Mouse (Mus musculus) G1E-ER4 (cell line): Measurements from ENCODE around the gene Hoxc9. TPM values are rescaled to one million over a fixed set of nuclear protein-coding genes. Genes with fewer than 3 reads are reported as not detected.

Experiments
- GATA1 ChIP-seq: IDR thresholded peaks from one replicate; pipeline ENCODE4 v1.8.0; 2012; ENCODE audit warnings: low read length, inconsistent platforms
- polyA plus RNA-seq: library from polyadenylated mRNA; stranded (reverse); fragments of >175 nt; gene quantifications from 2 replicates; pipeline ENCODE4 v1.2.3, GENCODE M21; 2012

The Hoxc9 gene
- polyA plus RNA-seq, 1 experiment, result 8.3 TPM

DNA sequence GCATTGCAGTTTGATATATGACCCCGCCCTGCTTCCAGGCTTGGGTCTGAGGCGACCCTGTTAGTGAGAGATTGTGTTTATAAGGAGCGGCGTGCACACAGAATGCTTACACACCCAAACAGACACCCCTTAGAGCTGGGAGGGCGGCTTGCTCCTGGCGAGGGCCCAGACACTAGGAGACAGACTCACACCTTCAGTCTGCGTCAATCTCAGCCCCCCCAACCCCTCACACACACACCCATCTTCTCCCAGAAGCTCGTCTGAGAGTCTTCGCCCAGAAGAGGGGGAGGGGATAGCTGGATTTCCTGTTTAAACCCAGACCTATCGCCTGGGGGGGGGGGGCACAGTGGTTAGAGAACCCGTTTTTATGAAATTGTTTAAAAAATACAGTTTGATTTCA, 23.7 kb downstream of the Hoxc9 start:
- TF ChIP-seq GATA1, result no peak

DNA sequence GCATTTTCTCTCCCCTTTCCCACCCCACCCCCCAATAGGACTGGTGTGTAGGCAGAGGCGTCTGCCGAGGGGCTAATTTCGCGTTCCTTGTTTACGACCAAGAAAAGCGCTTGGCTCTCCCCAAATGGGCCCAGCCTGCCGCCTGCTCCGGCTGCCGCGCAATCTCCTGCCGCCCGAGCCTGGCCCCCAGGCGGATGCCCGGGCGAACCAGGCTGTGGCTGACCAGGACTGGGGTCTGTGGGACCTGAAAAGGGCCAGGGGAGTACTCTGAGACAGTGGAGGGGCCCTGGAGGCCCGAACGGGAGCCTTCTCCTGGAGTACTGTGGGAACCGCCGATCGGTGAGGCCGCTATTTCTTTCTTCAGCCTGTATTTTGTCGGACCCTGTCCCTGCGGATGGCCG, 24.3 kb downstream of the Hoxc9 start:
- no peak for TF ChIP-seq GATA1

DNA sequence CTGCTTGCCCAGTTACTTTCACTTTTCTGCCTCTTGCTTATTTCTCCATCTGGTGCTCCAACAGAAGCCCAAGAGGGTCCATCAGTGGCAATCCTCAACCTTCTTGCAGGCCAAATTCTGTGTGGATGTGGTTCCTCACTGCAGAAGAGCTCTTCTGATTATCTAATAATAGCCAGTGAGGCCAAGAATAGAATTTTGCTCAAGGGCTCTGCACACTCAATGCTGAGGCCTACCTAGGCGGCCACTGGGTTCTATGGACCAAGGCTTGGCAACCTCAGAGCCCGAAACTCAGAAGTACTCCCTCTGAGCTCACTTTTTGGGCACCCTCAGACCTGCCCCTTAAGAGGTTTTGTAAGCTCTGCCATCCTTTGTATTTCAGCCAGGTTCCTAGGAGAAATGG, 25.1 kb downstream of the Hoxc9 start:
- no peak for TF ChIP-seq GATA1

DNA sequence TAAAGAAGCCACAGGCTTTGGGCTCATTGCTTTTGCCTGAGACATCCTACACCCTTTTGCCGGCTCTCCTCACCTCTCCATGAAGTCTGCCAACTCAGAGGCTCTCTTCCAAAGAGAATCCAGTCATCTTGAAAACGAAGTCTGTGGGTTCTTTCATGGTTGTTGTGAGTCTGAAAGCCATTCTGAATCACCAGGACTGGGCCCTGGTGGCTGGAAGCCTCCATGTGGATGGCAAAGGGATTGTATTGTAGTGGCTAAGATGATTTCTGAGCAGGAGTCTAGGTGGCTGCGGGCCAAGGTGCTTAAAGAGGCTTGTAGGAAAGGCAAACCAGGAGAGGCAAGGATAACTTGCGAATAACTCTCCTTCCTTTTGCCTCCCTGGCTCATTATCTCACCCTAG, 25.9 kb downstream of the Hoxc9 start:
- TF ChIP-seq GATA1, result no peak

DNA sequence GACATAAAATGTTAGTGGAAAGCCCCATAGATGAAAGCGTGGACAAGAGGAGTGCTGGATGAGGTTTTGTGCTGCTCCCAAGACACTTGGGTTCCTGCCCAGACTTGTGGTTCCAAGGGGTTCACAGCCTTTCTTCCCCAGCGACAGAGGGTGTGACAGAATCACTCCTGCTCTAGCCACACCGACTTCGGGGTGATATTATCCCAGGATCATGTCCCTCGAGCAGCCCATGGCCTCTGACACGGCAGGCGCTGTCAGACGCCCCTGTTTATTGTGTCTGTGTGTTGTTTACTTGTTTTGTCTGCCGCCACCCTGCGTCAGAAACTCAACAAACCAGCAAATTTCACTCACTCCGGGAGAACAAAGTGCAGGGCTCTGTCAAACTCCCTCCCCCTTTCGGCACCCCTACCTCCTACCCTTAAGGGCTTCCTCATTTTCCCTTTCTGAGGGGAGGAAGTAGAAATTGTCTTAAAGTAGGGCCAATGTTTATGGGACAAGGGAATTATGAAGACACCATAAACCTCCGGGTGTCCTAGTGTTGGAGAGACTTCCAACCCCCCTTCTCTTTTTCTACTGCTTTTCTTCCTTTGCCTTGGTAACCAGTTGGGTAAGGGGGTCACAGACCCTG, 26.7 kb downstream of the Hoxc9 start:
- TF ChIP-seq GATA1, result no peak

DNA sequence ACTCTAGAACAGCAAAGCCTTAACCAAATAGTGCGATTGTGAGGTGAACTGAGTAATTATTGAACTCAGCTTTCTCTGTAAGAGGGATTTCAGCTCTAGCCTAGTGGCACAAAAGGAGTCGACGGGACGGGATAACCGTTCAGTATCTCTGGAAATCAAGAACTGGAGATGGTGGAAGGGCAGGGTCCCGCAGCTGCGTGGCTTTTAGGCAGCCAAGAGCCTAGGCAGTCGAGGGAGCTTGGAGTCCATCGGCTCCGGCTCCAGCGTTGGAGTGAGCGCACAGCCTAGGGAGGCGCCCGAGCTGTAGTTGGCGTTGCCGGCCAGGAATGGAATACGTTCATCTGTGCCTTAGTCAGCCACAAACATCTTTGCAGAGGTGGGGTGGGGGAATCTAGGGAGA, 29.1 kb downstream of the Hoxc9 start:
- no peak for TF ChIP-seq GATA1

DNA sequence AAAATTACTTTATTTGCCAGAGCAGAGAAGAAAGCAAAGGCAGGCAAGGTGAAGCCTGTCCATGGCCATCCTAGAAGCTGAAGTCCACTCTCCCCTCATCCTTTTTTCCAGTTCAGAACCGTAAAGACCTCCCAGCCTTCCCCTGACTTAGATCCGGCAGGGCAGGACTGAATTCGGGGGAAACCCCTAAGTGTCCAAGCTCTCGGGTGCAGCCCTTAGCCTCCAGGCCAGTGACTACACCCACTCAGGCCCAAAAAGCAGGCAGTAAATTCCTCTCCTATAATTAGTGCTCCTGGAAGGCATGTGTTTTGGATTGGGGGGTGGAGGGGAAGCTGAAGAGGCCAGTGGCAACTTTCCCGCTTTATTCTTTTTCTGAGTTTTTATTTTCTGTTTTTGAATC, 29.6 kb downstream of the Hoxc9 start:
- no peak for TF ChIP-seq GATA1

DNA sequence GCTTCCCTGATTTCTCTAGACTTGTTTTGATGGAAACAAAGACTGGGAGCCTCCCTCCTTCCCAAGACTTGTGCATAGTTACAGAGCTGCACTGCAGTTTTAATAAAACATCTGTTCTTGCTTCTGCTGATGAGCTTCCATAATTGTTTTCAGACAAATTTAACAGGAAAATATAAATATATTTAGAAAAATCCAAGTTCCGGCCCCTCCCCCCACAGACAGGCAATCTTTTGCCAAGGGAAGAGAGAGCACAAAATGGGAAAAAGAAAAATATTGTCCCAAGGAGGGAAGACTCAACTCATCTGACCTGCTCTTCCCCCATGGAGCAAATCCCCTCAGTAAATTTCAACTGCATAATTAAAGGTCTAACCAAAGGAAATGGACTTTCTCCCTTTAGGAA, 30.1 kb downstream of the Hoxc9 start:
- TF ChIP-seq GATA1, result no peak

DNA sequence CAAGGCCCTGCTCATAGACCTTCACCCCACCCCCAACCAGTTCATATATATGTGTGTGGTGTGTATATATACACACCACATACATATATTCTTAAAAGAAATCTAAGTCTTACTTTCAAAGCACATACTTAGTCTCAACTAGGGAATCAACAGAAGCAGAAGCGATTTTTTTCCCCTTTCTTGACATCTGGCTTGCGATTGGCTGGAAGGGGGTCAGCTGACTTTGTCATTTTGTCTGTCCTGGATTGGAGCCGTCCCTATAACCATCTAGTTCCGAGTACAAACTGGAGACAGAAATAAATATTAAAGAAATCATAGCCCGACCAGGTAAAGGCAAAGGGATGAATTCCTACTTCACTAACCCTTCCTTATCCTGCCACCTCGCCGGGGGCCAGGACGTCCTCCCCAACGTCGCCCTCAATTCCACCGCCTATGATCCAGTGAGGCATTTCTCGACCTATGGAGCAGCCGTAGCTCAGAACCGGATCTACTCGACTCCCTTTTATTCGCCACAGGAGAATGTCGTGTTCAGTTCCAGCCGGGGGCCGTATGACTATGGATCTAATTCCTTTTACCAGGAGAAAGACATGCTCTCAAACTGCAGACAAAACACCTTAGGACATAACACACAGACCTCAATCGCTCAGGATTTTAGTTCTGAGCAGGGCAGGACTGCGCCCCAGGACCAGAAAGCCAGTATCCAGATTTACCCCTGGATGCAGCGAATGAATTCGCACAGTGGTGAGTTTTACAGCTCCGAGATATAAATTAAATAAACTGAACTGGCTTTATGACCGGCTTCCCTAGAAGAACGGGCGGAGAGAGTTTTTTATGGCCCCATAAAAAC, 33.2 kb downstream of the Hoxc9 start:
- TF ChIP-seq GATA1, result no peak

DNA sequence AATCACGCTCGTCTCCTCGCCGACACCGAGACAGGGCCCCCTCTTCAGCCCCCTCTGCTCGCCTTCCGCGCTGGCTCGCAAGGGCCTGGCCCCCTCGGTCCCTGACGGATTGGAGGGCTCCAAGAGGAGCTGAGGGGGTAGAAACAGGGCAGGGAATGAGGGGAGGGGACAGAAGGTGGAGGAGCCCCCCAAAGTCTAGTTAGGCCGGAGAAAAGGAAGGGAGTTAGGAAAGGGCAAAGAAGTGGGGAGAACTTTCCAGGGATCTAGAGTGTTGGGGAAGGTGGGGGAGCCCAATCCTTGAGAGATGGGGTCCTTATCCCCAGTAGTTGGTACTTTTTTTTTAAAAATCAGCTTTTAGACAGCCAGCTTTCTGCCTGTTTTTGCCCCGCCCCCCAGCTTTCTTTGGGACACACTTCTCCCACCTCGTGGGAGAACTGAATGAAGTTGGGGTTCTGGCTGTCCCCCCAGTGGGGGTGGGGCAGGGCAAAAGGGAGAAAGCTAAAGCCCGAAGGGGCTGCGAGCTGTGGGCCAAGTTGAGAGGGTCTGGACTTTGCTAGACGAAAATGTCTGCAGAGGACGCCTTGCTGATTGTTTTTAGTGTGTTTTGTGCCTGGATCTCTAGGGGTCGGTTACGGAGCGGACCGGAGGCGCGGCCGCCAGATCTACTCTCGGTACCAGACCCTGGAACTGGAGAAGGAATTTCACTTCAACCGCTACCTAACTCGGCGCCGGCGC, 34.0 kb downstream of the Hoxc9 start:
- no peak for TF ChIP-seq GATA1

DNA sequence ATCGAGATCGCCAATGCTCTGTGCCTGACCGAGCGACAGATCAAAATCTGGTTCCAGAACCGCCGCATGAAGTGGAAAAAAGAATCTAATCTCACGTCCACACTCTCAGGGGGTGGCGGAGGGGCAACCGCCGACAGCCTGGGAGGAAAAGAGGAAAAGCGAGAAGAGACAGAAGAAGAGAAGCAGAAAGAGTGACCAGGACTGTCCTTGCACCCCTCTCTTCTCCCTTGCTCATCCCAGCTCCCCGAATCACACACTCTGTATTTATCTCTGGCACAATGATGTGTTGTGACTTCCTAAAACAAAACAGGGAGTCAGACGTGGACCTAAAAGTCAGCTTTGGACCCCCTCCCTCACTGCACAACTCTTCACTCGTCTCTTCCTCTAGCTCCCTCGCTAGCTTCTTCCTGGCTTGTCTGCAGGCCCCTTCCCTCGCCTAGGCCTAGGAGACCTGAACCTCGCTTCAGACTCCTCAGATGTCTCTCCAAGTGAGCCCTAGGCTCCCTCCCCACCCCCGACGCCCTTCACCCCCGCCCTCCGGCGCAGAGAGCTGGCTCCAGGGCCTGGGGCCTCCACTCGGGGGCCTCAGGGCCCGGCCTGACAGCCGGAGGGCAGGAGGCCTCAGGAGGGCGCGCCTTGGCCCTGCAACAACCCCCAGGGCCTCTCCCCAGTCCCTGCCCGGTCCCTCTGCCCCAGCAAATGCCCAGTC, 34.8 kb downstream of the Hoxc9 start:
- TF ChIP-seq GATA1, result no peak

DNA sequence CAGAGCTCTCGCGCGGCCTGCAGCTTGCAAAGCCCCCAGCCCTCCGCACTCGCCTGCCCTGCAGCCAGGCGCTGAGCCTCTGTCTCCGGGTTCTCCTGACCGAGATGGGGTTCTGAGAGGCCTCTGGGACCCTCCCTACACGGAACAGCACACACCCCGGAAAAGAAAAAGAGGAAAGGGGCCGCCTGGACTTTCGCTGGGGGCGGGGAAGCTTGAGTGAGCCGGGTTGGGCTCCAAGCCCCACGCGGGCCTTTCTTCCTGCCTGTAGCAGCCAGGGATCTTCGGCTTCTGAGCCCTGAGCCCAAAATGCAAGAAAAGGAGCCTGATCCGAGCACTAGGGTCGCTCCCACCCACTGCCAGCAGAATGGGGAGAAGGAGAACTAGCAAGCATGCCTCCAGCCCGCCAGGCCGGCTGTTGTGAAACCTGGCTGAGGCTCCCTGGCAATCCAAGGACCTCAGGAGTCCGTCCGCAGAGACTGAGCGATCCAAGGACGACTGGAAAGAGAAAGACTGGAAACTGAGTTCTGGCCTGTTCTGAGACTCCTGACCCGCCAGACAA, 35.8 kb downstream of the Hoxc9 start:
- TF ChIP-seq GATA1, result no peak

DNA sequence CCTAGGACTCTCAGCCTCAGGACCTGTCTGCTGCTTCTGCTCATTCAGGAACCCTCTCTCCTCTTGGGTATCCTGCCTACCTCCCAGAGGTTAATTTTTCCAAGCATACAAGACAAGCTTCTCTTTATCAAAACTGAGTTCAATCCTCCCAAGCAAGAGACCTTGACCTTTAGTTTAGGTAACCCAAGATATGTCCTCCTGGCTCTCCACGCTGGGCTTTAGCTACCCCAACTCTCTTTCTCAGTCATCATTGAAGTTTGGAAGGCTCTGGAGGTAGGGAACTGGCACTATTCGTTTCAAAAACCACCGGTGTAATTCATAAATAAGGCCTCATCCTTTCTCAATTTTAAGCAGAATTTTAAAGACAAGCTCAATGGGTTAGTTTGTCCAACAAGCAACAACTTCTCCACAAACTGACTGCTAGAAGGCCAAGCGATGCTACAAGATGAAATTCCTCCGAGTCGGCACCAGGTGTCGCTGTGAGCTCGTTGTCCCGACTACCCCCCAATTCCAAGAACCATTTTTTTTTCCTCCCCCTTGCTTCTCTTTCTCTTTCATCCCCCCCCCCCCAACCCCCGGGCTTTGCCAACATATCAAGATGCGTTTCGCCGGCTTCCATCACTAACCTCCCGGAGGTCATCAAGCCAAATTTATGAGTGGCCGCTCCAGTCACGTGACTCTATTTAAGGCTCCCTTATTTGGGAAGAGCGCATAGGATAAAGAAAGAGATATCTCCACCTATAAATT, 37.2 kb downstream of the Hoxc9 start:
- TF ChIP-seq GATA1, result no peak

DNA sequence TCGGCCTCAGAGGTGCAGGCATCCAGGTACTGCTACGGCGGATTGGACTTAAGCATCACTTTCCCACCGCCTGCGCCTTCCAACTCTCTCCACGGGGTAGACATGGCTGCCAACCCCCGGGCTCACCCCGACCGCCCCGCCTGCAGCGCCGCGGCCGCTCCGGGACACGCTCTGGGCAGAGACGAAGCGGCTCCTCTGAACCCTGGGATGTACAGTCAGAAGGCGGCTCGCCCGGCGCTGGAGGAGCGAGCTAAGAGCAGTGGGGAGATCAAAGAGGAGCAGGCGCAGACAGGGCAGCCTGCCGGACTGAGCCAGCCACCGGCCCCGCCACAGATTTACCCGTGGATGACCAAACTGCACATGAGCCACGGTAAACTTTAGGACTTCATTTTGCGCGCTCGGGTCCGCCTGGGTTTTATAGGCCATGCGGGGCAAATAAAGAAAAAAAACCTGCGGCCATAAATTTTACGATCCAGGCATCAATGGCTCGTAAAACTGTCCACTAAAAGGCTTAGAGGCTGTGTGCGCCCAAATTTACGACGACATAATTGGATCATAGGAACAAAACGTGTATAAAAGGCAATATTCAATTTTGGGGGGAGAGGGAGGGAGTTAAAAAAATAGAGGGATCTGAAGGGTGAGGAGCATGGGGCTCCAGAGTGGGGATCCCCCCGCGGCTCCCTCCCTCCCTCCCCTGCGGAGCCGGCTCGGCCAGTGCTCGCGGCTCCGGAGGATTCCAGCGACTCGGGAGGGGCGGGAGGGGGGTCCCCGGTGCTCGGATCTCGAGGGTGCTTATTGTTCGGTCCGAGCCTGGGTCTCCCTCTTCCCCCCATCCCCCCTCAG, 38.1 kb downstream of the Hoxc9 start:
- no peak for TF ChIP-seq GATA1
